Comparison of ENCODE assay signal across 22 mouse cellular contexts in genomic region chr7:81872493-81873013, GRCm38 (mm10). TPM values are rescaled to one million over a fixed set of nuclear protein-coding genes. Genes with fewer than 3 reads are reported as not detected.
DNase-seq lines count a peak whose midpoint lies in the region; ATAC-seq and TF ChIP-seq lines count a peak whose summit lies in the region.
"Had no signal": no experiment of that assay in that cellular context is flagged by ENCODE, and none has a peak within 500 bp of the region (broad histone marks: within the 10 kb centered on the region; RNA-seq: fewer than 3 reads in every experiment).

No protein-coding gene starts in this region.

- no peak overlapping the region for H3K4me2 ChIP-seq in lung, embryonic 14.5 days
- no peak overlapping the region for H3K4me2 ChIP-seq in embryonic facial prominence, embryonic 11.5 days (ENCODE audit: low read depth, low read length)
- no peak overlapping the region for H3K4me2 ChIP-seq in liver, embryonic 12.5 days
- no peak overlapping the region for H3K4me2 ChIP-seq in stomach, embryonic 16.5 days (ENCODE audit: low read depth, low read length)
- H3K4me2 ChIP-seq: kidney, embryonic 15.5 days; limb, embryonic 12.5 days had no signal

- no peak overlapping the region for H3K9ac ChIP-seq in lung, embryonic 14.5 days
- H3K9ac ChIP-seq in embryonic facial prominence, embryonic 11.5 days (replicated peaks; ENCODE audit: low read length) = no peak overlapping the region
- H3K9ac ChIP-seq in liver, embryonic 12.5 days = no peak overlapping the region
- H3K9ac ChIP-seq in stomach, embryonic 16.5 days (ENCODE audit: low read length) = no peak overlapping the region
- H3K9ac ChIP-seq: kidney, embryonic 15.5 days; limb, embryonic 12.5 days had no signal

- H3K4me3 ChIP-seq in lung, embryonic 14.5 days (ENCODE audit: low read depth, low read length) = no peak overlapping the region
- no peak overlapping the region for H3K4me3 ChIP-seq in embryonic facial prominence, embryonic 11.5 days (ENCODE audit: low read depth, low read length)
- H3K4me3 ChIP-seq in liver, embryonic 12.5 days = no peak overlapping the region
- H3K4me3 ChIP-seq in stomach, embryonic 16.5 days (replicated peaks; ENCODE audit: low read length) = no peak overlapping the region
- H3K4me3 ChIP-seq: hindbrain, embryonic 10.5 days; kidney, embryonic 15.5 days; limb, embryonic 12.5 days had no signal

- no peak overlapping the region for H3K27ac ChIP-seq in lung, embryonic 14.5 days (ENCODE audit: low read depth)
- no peak overlapping the region for H3K27ac ChIP-seq in embryonic facial prominence, embryonic 11.5 days (replicated peaks; ENCODE audit: low read depth, low read length)
- no peak overlapping the region for H3K27ac ChIP-seq in liver, embryonic 12.5 days
- H3K27ac ChIP-seq in stomach, embryonic 16.5 days (ENCODE audit: low read length) = no peak overlapping the region
- H3K27ac ChIP-seq: hindbrain, embryonic 10.5 days; kidney, embryonic 15.5 days; limb, embryonic 12.5 days had no signal

- H3K36me3 ChIP-seq in lung, embryonic 14.5 days (ENCODE audit: insufficient read depth) = no peaks in the 10 kb centered on the region
- H3K36me3 ChIP-seq in embryonic facial prominence, embryonic 11.5 days (replicated peaks; ENCODE audit: control insufficient read depth, insufficient read depth, low read depth, low read length) = no peaks in the 10 kb centered on the region
- H3K36me3 ChIP-seq in liver, embryonic 12.5 days = 0 out of 2 replicates have a peak, but pooled peaks cover 3% of the 10 kb centered on the region
- no peaks in the 10 kb centered on the region for H3K36me3 ChIP-seq in stomach, embryonic 16.5 days (ENCODE audit: control insufficient read depth, insufficient read depth, low read length)
- H3K36me3 ChIP-seq: limb, embryonic 12.5 days had no signal

- H3K27me3 ChIP-seq in lung, embryonic 14.5 days (ENCODE audit: insufficient read depth, low read length) = no peaks in the 10 kb centered on the region
- no peaks in the 10 kb centered on the region for H3K27me3 ChIP-seq in embryonic facial prominence, embryonic 11.5 days (ENCODE audit: control insufficient read depth, insufficient read depth, low read length)
- peaks cover 37% of the 10 kb centered on the region for H3K27me3 ChIP-seq in liver, embryonic 12.5 days (replicated peaks)
- H3K27me3 ChIP-seq in stomach, embryonic 16.5 days (ENCODE audit: control insufficient read depth, insufficient read depth, low read length) = no peaks in the 10 kb centered on the region
- H3K27me3 ChIP-seq: kidney, embryonic 15.5 days; limb, embryonic 12.5 days had no signal

- TF ChIP-seq CTCF in lung, embryonic 14.5 days (IDR thresholded peaks at IDR 0.05; ENCODE audit: low read depth) = no peak

- H3K9me3 ChIP-seq in lung, embryonic 14.5 days (ENCODE audit: low read depth, low read length) = no peaks in the 10 kb centered on the region
- no peaks in the 10 kb centered on the region for H3K9me3 ChIP-seq in embryonic facial prominence, embryonic 11.5 days (replicated peaks; ENCODE audit: control insufficient read depth, low read length)
- H3K9me3 ChIP-seq in liver, embryonic 12.5 days (replicated peaks) = no peaks in the 10 kb centered on the region
- H3K9me3 ChIP-seq in stomach, embryonic 16.5 days (replicated peaks; ENCODE audit: control insufficient read depth, low read length) = no peaks in the 10 kb centered on the region
- H3K9me3 ChIP-seq: hindbrain, embryonic 10.5 days; kidney, embryonic 15.5 days; limb, embryonic 12.5 days had no signal

- 0 out of 2 replicates have a peak, but pooled peaks cover 3% of the 10 kb centered on the region for H3K4me1 ChIP-seq in lung, embryonic 14.5 days (ENCODE audit: insufficient read depth)
- H3K4me1 ChIP-seq in embryonic facial prominence, embryonic 11.5 days (ENCODE audit: control insufficient read depth, insufficient read depth, low read length) = no peaks in the 10 kb centered on the region
- 0 out of 2 replicates have a peak, but pooled peaks cover 4% of the 10 kb centered on the region for H3K4me1 ChIP-seq in liver, embryonic 12.5 days
- H3K4me1 ChIP-seq in stomach, embryonic 16.5 days (ENCODE audit: control insufficient read depth, insufficient read depth, low read length) = no peaks in the 10 kb centered on the region
- H3K4me1 ChIP-seq: limb, embryonic 12.5 days had no signal

- WGBS in lung, embryonic 14.5 days = 25% methylated on average over 13 of the region's 13 CpGs
- 56% methylated on average over 13 of the region's 13 CpGs for WGBS in embryonic facial prominence, embryonic 11.5 days
- WGBS in liver, embryonic 12.5 days (ENCODE audit: insufficient replicate concordance) = 69% methylated on average over 13 of the region's 13 CpGs
- 35% methylated on average over 13 of the region's 13 CpGs for WGBS in stomach, embryonic 16.5 days

- peak; percentile 67 for DNase-seq in lung, embryonic 14.5 days
- DNase-seq in lung, postnatal 25 days (ENCODE audit: low spot score) = no peak
- DNase-seq in embryonic facial prominence, embryonic 11.5 days (ENCODE audit: low spot score) = peak; percentile 34
- DNase-seq in c-Kit-positive CD71-positive TER-119-positive erythroid progenitor cells, embryonic 14.5 days (ENCODE audit: low spot score) = no peak
- no peak for DNase-seq in ovary, postnatal 36 days (ENCODE audit: low spot score)
- DNase-seq: adrenal gland, postnatal 36 days; B cell, adult 2 months; cerebellum, adult 2 months; gastrocnemius, postnatal 36 days; kidney, postnatal 4 days; layer of hippocampus, adult 9-11 months; right cerebral cortex, postnatal 4 days; thymus, postnatal 4 days had no signal

- peak; percentile 81 for ATAC-seq in lung, embryonic 14.5 days (ENCODE audit: insufficient read depth)
- no peak for ATAC-seq in embryonic facial prominence, embryonic 11.5 days (replicated peaks; ENCODE audit: insufficient number of reproducible peaks, low FRiP score, low TSS enrichment, low read depth)
- ATAC-seq in liver, embryonic 12.5 days = 0 out of 2 replicates have a peak, but pooled peaks have one; percentile 48
- peak; percentile 77; the same call in 1 of the 2 replicates for ATAC-seq in stomach, embryonic 16.5 days (ENCODE audit: insufficient read depth, low FRiP score)
- ATAC-seq: forebrain, embryonic 16.5 days had no signal

RNA-seq across cellular contexts. Expression of gene Tm6sf1, which starts 13.8 kb away (rescaled TPM):
- 16.0 and 17.5 TPM in 2 replicates for polyA plus RNA-seq in lung, embryonic 14.5 days (2014; fragmentation: Nextera tagmentation; extraction: Ambion mirVana)
- polyA plus RNA-seq in embryonic facial prominence, embryonic 11.5 days (2014; fragmentation: Nextera tagmentation; extraction: Ambion mirVana) = 11.2 and 13.5 TPM in 2 replicates
- 8.3 and 8.9 TPM in 2 replicates for polyA plus RNA-seq in liver, embryonic 12.5 days (2016; fragmentation: Nextera tagmentation; extraction: Ambion mirVana)
- polyA plus RNA-seq in stomach, embryonic 16.5 days (2015; fragmentation: Nextera tagmentation; extraction: Ambion mirVana) = 9.1 and 15.2 TPM in 2 replicates

RNA-seq across cellular contexts. Expression of gene Gm10160, which starts 17.0 kb away (rescaled TPM):
- polyA plus RNA-seq in lung, embryonic 14.5 days (2014; fragmentation: Nextera tagmentation; extraction: Ambion mirVana) = not detected in 2 replicates
- not detected in 2 replicates for polyA plus RNA-seq in embryonic facial prominence, embryonic 11.5 days (2014; fragmentation: Nextera tagmentation; extraction: Ambion mirVana)
- polyA plus RNA-seq in liver, embryonic 12.5 days (2016; fragmentation: Nextera tagmentation; extraction: Ambion mirVana) = not detected in 2 replicates
- not detected in 2 replicates for polyA plus RNA-seq in stomach, embryonic 16.5 days (2015; fragmentation: Nextera tagmentation; extraction: Ambion mirVana)
- polyA plus RNA-seq: cerebellum, adult 2 months; embryonic facial prominence, embryonic 14.5 days; forebrain, embryonic 16.5 days; heart, embryonic 16.5 days; hindbrain, embryonic 10.5 days; kidney, embryonic 15.5 days; limb, embryonic 12.5 days; neural tube, embryonic 11.5 days had no signal

RNA-seq across cellular contexts. Expression of gene Btbd1, which starts 43.3 kb away (rescaled TPM):
- polyA plus RNA-seq in lung, embryonic 14.5 days (2014; fragmentation: Nextera tagmentation; extraction: Ambion mirVana) = 81.8 and 92.3 TPM in 2 replicates
- 80.8 and 92.4 TPM in 2 replicates for polyA plus RNA-seq in embryonic facial prominence, embryonic 11.5 days (2014; fragmentation: Nextera tagmentation; extraction: Ambion mirVana)
- 39.6 and 41.1 TPM in 2 replicates for polyA plus RNA-seq in liver, embryonic 12.5 days (2016; fragmentation: Nextera tagmentation; extraction: Ambion mirVana)
- polyA plus RNA-seq in stomach, embryonic 16.5 days (2015; fragmentation: Nextera tagmentation; extraction: Ambion mirVana) = 33.6 and 41.2 TPM in 2 replicates

Comparison
In these comparisons a context has a peak if more than half of its experiments do, and no peak if none do; other contexts are left out.
1. DNase-seq: peak in lung, embryonic 14.5 days (single experiment) and embryonic facial prominence, embryonic 11.5 days (single experiment); none in lung, postnatal 25 days (single experiment), c-Kit-positive CD71-positive TER-119-positive erythroid progenitor cells, embryonic 14.5 days (single experiment) and ovary, postnatal 36 days (single experiment).